Mouse (Mus musculus) adrenal gland, adult 10 weeks (tissue): Measurements from ENCODE around the gene Tex29. TPM values are rescaled to one million over a fixed set of nuclear protein-coding genes. Genes with fewer than 3 reads are reported as not detected.

ENCODE experiments used
- polyA plus RNA-seq: library from polyadenylated mRNA; stranded (reverse); fragments of 350-450 nt; fragmentation: Illumina TruSeq; extraction: RNeasy Lipid Tissue Mini Kit (QIAGEN cat#74804); gene quantifications from one replicate; pipeline ENCODE4 v1.2.3, GENCODE M21; 2014; ENCODE audit warnings: low read depth, low replicate concordance

The Tex29 gene
- not detected for polyA plus RNA-seq

DNA sequence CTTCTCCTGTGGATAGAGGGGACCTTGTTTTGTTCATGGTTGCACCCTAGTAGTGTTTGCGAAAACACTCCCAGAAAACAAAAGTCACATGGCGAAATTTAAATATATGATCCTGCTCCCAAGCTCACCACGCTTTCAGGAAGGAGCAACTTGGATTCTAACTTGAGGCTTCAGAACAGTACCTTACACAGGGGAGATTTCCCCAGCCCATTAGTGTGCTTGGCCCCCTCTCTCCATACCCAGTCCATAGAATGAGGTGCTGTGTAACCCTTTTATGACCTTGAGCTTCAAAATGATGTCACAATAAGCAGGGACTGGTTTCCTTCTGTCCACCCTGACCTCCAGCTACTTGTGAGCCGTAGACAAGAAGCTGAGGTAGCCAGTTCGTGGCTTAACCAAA lies at the start of gene Tex29:
Gene Tex29 (plus strand): TSS at position 301 of the 400 bp plus-strand sequence.

Other genes with a start within 250 kb of the Tex29 start
- 43.1 TPM for gene Ankrd10, start 204.7 kb upstream of the Tex29 start, polyA plus RNA-seq
- gene 1700016D06Rik, start 139.4 kb upstream of the Tex29 start, polyA plus RNA-seq: not detected
- 13.5 TPM for gene Arhgef7, start 112.8 kb upstream of the Tex29 start, polyA plus RNA-seq